Mouse (Mus musculus) spleen, adult 2 months (tissue): ENCODE results near the gene 4930426L09Rik. TPM values are rescaled to one million over a fixed set of nuclear protein-coding genes. Genes with fewer than 3 reads are reported as not detected.
"Not testable (repeated sequence)": the region's sequence is repeated elsewhere in the genome, so short reads cannot be mapped to it uniquely, and the experiment has no call there.

Experiments used
- DNase-seq, 2 experiments: peaks; one replicate each; pipeline versions ENCODE4 v3.0.0 to v3.0.0-alpha.2; 2012 to 2021; ENCODE audit warnings: low spot score in 2 of 2, low read depth in 1 of 2
- H3K27ac ChIP-seq: fragments of 200-500 bp; 2 replicates; pipeline ENCODE4 v1.5.1; 2012; ENCODE audit warnings: low read length, inconsistent platforms; ENCODE audit not compliant: insufficient read depth
- H3K27me3 ChIP-seq: fragments of 200-500 bp; 2 replicates; pipeline ENCODE4 v1.6.1; 2012; ENCODE audit warnings: mild to moderate bottlenecking, moderate library complexity, low read length, inconsistent platforms; ENCODE audit not compliant: control insufficient read depth, insufficient read depth
- H3K36me3 ChIP-seq: fragments of 200-500 bp; 2 replicates; pipeline ENCODE4 v1.6.1; 2012; ENCODE audit warnings: mild to moderate bottlenecking, low read length, inconsistent platforms; ENCODE audit not compliant: control insufficient read depth, insufficient read depth
- H3K4me1 ChIP-seq: fragments of 200-500 bp; 2 replicates; pipeline ENCODE4 v1.6.1; 2011; ENCODE audit warnings: inconsistent platforms; ENCODE audit not compliant: control insufficient read depth, insufficient read depth, insufficient read length
- H3K4me3 ChIP-seq: fragments of 200-500 bp; 2 replicates; pipeline ENCODE4 v1.5.1; 2011; ENCODE audit warnings: mild to moderate bottlenecking, inconsistent platforms; ENCODE audit not compliant: insufficient read depth, insufficient read length; ENCODE audit errors: extremely low read depth
- CTCF ChIP-seq: fragments of 200-500 bp; IDR thresholded peaks from 2 replicates; pipeline ENCODE4 v1.5.1; 2011; ENCODE audit warnings: mild to moderate bottlenecking, inconsistent platforms; ENCODE audit not compliant: insufficient read depth, insufficient read length, insufficient replicate concordance; ENCODE audit errors: extremely low read depth
- POLR2A ChIP-seq: fragments of 200-500 bp; IDR thresholded peaks from 2 replicates; pipeline ENCODE4 v1.6.1; 2011; ENCODE audit warnings: low read depth, low read length, inconsistent platforms
- WGBS: fragments of 180-500 bp; shearing (Covaris S2); methylation state at CpG from one replicate; pipeline ENCODE4 v1.1.7; 2018; 5-methylcytosine and 5-hydroxymethylcytosine counted together
- polyA plus RNA-seq: library from polyadenylated mRNA; depleted of rRNA; stranded (reverse); fragments of >200 nt; gene quantifications from 2 replicates; pipeline ENCODE4 v1.2.3, GENCODE M21; 2012

The 4930426L09Rik gene
- polyA plus RNA-seq, 1 experiment: 0.69 TPM

DNA sequence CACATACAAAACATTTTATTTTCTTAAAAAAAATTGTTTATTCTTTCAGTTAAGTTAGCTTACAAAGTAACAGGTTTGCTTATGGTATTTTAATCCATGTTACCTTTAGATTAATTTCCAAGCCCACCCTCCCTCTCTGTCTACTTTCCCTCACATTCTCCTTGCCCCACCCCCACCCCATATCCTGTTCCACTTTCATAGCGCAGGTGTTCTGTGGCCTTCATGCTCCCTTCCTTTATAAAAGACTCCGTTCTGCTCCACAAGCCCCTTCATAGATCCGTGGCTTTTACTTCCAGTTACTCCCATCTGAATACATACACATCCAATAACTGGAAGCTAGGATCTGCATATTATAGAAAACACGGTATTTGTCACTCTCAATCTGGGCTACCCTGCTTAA lies 9.4 kb downstream of the 4930426L09Rik start:
- TF ChIP-seq CTCF: no peak
- TF ChIP-seq POLR2A: no peak
- DNase-seq: no peak
- H3K36me3 ChIP-seq: no peaks in the 10 kb centered on the region
- 38% methylated on average over 4 of the region's 4 CpGs for WGBS
- no peak overlapping the region for H3K27ac ChIP-seq
- no peaks in the 10 kb centered on the region for H3K27me3 ChIP-seq
- H3K4me1 ChIP-seq: peaks cover 14% of the 10 kb centered on the region; the same call in 1 of the 2 replicates
- H3K4me3 ChIP-seq: no peak overlapping the region

DNA sequence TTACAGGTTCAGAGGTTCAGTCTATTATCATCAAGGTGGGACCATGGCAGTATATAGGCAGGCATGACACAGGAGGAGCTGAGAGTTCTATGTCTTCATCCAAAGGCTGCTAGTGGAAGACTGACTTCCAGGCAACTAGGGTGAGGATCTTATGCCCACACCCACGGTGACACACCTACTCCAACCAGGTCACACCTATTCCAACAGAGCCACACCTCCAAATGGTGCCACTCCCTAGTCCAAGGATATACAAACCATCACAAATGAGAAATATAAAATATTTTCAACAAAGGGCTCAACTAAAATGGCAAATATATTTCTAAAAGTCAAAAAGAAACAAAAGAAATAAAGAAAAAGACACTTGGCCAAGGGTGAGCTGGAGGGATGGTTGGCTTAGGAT lies 12.4 kb downstream of the 4930426L09Rik start:
- H3K4me1 ChIP-seq: peaks cover 11% of the 10 kb centered on the region; the same call in 1 of the 2 replicates
- not testable (repeated sequence) for DNase-seq, H3K27me3 ChIP-seq, H3K27ac ChIP-seq, H3K4me3 ChIP-seq, H3K36me3 ChIP-seq
- 82% methylated on average over 1 of the region's 1 CpGs for WGBS

DNA sequence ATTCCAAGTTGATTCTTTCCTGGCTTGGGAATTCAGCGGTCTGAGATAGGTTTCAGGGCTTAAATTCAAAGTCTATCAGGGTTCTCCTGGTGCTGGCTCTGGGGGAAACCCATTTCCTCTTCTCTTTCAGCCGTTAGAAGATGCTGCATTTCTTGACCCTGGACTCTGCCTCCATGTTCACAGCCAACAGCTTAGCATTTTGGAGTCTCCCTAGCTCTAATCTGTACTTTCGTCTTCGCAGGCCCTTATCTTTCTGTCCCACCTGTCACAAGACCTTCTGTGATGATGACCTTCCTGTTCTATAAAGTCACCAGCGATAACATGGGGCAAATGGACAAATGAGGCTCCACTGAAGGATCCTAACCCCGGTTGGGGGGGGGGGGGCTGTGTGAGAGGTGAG lies 13.3 kb downstream of the 4930426L09Rik start:
- 61% methylated on average over 6 of the region's 6 CpGs for WGBS
- Histone ChIP-seq H3K4me3 (no peak overlapping the region), H3K27ac (no peak overlapping the region), H3K36me3 (no peaks in the 10 kb centered on the region), H3K27me3 (no peaks in the 10 kb centered on the region), H3K4me1 (peaks cover 3% of the 10 kb centered on the region; the same call in 1 of the 2 replicates)
- TF ChIP-seq CTCF (no peak), POLR2A (no peak)
- DNase-seq: no peak

DNA sequence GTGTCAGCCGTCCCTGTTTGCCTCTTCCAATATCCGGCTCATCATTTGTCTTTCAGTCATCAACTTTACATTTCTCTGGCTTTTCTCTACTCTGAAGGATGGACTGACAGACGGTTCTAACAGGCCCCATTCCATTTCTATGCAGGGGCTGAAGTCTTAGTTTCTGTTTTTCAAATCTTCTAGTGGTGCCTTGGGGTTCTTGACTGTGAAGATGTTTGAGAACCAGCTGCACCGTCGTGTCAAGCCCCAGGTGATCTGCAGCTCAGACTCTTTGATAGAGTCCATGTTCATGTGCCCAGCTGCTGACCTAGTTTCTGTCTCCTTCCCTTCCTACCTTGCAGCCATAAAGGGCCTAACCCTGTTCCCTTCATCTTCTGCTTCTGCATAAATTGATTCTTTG lies 18.2 kb downstream of the 4930426L09Rik start:
- no peaks in the 10 kb centered on the region; the same call in 1 of the 2 replicates for H3K4me1 ChIP-seq
- no peak overlapping the region for H3K27ac ChIP-seq
- no peak for TF ChIP-seq CTCF
- no peak for TF ChIP-seq POLR2A
- no peak overlapping the region for H3K4me3 ChIP-seq
- no peak for DNase-seq
- no peaks in the 10 kb centered on the region for H3K36me3 ChIP-seq
- no peaks in the 10 kb centered on the region for H3K27me3 ChIP-seq
- WGBS: 82% methylated on average over 5 of the region's 5 CpGs

DNA sequence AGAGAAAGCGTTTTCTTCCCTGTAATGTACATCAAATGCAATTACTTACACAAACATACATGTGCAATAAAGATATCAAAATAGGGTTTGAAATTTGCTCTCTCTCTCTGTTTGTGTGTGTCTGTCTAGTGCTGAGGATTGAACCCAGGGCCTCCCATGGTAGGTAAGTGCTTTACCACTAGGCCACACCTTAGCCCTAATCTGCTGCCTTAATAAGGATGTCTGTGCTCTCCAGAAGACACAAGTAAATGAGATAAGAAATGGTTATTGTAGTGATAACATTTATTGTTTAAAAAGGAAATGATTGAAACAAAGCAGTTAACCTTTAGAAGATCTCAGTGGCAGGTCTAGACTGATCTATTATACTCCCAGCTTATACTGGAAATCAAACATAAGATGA lies 18.7 kb downstream of the 4930426L09Rik start:
- H3K4me3 ChIP-seq: no peak overlapping the region
- TF ChIP-seq CTCF: no peak
- TF ChIP-seq POLR2A: no peak
- H3K27ac ChIP-seq: no peak overlapping the region
- H3K27me3 ChIP-seq: no peaks in the 10 kb centered on the region
- 96% methylated on average over 1 of the region's 1 CpGs for WGBS
- H3K36me3 ChIP-seq: no peaks in the 10 kb centered on the region
- no peaks in the 10 kb centered on the region for H3K4me1 ChIP-seq
- no peak for DNase-seq

DNA sequence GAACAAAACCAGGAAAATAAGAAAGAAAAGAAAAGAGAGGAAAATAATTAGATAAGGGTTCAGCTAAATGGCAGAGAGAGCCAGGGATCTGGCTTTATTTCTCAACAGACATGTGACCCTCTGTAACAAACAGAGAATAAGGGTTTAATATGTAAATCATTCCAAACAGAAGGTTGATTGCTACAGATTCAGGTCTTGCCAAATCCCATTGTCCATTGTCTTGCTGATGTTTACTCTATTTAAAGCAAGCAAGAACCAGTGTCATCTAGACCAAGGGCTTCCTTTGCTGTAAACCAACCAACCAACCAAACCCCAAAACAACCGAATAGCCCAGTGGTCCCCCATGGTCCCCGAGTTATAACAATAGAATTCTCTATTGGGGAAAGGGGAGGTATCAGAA lies 19.9 kb downstream of the 4930426L09Rik start:
- H3K4me3 ChIP-seq: no peak overlapping the region
- no peaks in the 10 kb centered on the region for H3K36me3 ChIP-seq
- TF ChIP-seq POLR2A (no peak), CTCF (no peak)
- H3K27me3 ChIP-seq: no peaks in the 10 kb centered on the region
- H3K27ac ChIP-seq: no peak overlapping the region
- WGBS: 91% methylated on average over 2 of the region's 2 CpGs
- no peak for DNase-seq
- no peaks in the 10 kb centered on the region for H3K4me1 ChIP-seq

DNA sequence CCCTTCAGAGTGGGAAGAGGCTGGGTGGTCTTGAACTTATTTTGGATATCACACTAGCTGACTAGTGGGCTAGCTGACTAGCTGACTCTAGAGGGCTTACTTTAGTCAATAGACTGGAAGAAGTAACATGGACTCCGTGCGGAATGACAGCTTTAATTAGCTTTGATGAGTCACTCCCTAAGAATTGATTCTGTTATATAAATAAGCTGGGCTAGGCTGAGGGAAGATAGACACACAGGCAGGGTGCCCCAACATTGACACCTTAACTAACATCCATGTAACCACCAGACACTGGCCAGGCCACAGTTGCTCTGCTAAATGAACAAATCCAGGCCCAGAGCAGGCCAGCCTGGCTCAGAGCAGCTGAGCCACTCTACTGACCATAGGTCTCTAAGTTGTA lies 26.7 kb downstream of the 4930426L09Rik start:
- Histone ChIP-seq H3K4me3 (no peak overlapping the region), H3K27me3 (no peaks in the 10 kb centered on the region), H3K36me3 (no peaks in the 10 kb centered on the region), H3K4me1 (no peaks in the 10 kb centered on the region), H3K27ac (no peak overlapping the region)
- no peak for TF ChIP-seq CTCF
- TF ChIP-seq POLR2A: no peak
- WGBS: 93% methylated on average over 2 of the region's 2 CpGs
- no peak for DNase-seq
